Mouse (Mus musculus): Measurements from ENCODE around the gene Prkg1. TPM values are rescaled to one million over a fixed set of nuclear protein-coding genes. Genes with fewer than 3 reads are reported as not detected.
"Not testable (repeated sequence)": the region's sequence is repeated elsewhere in the genome, so short reads cannot be mapped to it uniquely, and the experiment has no call there.

Prkg1 gene
- polyA plus RNA-seq, 1 experiment from 2014 or later: 10.3 TPM

DNA sequence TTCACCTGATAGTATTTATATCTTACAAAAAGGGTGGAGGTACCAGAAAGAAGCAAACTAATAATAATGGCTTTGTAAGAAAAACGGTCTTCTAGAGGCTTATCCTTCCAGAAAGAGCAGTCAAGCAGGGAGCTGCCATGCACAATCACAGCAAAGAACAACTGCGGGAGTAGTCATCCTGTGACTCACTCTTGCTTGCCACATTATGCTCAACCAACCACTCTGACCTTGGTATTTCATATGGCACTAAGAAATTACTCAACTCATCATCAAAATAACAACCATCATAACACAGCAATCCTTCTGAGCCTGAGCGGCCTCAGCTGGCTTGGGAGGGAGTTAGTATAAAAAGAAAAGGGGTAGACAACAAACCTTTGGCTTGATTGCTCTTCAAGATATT lies 379.5 kb downstream of the Prkg1 start:
- Histone ChIP-seq H3K4me2 (ENCODE audit: low read depth, low read length) (no peak overlapping the region), H3K4me1 (ENCODE audit: control insufficient read depth, insufficient read depth, low read length) (no peaks in the 10 kb centered on the region), H3K4me3 (ENCODE audit: low read depth, low read length) (no peak overlapping the region), H3K27me3 (ENCODE audit: control insufficient read depth, insufficient read depth, low read length) (no peaks in the 10 kb centered on the region), H3K27ac (ENCODE audit: low read depth, low read length) (no peak overlapping the region), H3K9ac (replicated peaks; ENCODE audit: low read depth, low read length) (no peak overlapping the region), H3K36me3 (ENCODE audit: control insufficient read depth, insufficient read depth, low read length) (no peaks in the 10 kb centered on the region), H3K9me3 (ENCODE audit: control insufficient read depth, low read length) (no peaks in the 10 kb centered on the region)
- WGBS: 91% methylated on average over 3 of the region's 3 CpGs
- ATAC-seq (ENCODE audit: low read depth): no peak

DNA sequence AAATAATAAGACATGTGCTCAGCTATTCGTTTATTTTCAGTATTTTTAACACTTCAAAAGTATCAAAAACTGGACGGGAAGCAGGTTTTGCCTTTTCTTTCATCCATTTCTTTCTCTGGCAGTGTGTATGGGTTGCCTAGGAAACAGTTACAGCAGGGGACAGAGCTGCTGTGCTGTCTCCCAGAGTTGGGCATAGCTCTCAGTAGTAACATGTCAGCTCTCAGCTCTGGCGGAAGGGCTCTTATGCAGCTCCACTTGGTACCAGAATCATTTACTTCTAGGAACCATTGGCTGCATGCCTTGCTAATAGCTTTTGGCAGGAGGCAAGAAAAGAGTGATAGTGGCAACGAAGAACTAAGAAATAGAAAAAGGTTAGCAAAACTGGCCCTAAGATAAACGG lies 381.0 kb downstream of the Prkg1 start:
- no peaks in the 10 kb centered on the region for H3K4me1 ChIP-seq (ENCODE audit: control insufficient read depth, insufficient read depth, low read length)
- H3K9me3 ChIP-seq (ENCODE audit: control insufficient read depth, low read length): no peaks in the 10 kb centered on the region
- H3K9ac ChIP-seq (replicated peaks; ENCODE audit: low read depth, low read length): no peak overlapping the region
- no peak overlapping the region for H3K27ac ChIP-seq (ENCODE audit: low read depth, low read length)
- no peak overlapping the region for H3K4me2 ChIP-seq (ENCODE audit: low read depth, low read length)
- no peak overlapping the region for H3K4me3 ChIP-seq (ENCODE audit: low read depth, low read length)
- WGBS: 58% methylated on average over 5 of the region's 5 CpGs
- no peaks in the 10 kb centered on the region for H3K27me3 ChIP-seq (ENCODE audit: control insufficient read depth, insufficient read depth, low read length)
- no peaks in the 10 kb centered on the region for H3K36me3 ChIP-seq (ENCODE audit: control insufficient read depth, insufficient read depth, low read length)
- ATAC-seq (ENCODE audit: low read depth): peak; percentile 77

DNA sequence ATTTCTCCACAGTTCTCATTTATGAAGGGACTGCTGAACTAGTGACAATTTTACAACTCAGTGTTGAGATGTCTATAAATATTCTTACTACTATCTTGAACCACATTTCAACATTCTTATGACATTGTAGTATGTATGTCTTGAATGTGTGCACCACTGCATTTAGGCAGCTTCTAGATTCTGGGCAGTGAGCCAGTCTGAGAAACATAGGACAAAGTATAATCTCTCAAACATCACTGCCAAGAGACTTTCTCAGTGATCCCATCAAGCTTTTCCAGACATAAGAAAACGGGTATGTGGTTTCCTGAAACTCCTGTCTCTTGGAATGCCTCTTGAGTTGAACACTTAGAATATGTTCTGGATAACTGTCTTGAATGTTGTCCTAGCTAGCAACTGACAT lies 394.7 kb downstream of the Prkg1 start:
- Histone ChIP-seq H3K4me2 (ENCODE audit: low read depth, low read length) (no peak overlapping the region), H3K4me3 (ENCODE audit: low read depth, low read length) (no peak overlapping the region), H3K9me3 (ENCODE audit: control insufficient read depth, low read length) (no peaks in the 10 kb centered on the region), H3K9ac (replicated peaks; ENCODE audit: low read depth, low read length) (no peak overlapping the region), H3K4me1 (ENCODE audit: control insufficient read depth, insufficient read depth, low read length) (no peaks in the 10 kb centered on the region), H3K36me3 (ENCODE audit: control insufficient read depth, insufficient read depth, low read length) (no peaks in the 10 kb centered on the region), H3K27ac (ENCODE audit: low read depth, low read length) (no peak overlapping the region), H3K27me3 (ENCODE audit: control insufficient read depth, insufficient read depth, low read length) (no peaks in the 10 kb centered on the region)
- no peak for ATAC-seq (ENCODE audit: low read depth)
- 89% methylated on average over 1 of the region's 1 CpGs for WGBS

DNA sequence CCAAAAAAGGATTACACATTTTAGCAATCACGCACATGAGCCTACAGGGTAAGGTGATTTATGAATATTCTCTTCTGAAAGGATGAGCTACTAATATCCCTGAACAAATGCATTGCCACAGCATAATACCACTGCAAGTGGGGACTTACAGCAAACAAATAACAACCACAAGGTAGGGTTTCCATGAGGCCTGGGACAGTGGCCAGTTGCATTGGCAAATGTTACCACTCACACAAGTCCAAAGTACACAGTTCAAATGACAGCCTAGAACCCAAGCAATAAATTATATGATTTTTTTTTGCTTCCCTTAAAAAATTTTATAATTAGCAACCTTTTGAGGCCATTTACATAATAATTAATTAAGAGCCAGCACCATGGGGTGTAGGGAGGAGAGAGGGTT lies 395.7 kb downstream of the Prkg1 start:
- Histone ChIP-seq H3K4me3 (ENCODE audit: low read depth, low read length) (no peak overlapping the region), H3K36me3 (ENCODE audit: control insufficient read depth, insufficient read depth, low read length) (no peaks in the 10 kb centered on the region), H3K27ac (ENCODE audit: low read depth, low read length) (no peak overlapping the region), H3K9ac (replicated peaks; ENCODE audit: low read depth, low read length) (no peak overlapping the region), H3K4me2 (ENCODE audit: low read depth, low read length) (no peak overlapping the region), H3K9me3 (ENCODE audit: control insufficient read depth, low read length) (no peaks in the 10 kb centered on the region), H3K4me1 (ENCODE audit: control insufficient read depth, insufficient read depth, low read length) (no peaks in the 10 kb centered on the region), H3K27me3 (ENCODE audit: control insufficient read depth, insufficient read depth, low read length) (no peaks in the 10 kb centered on the region)
- no peak for ATAC-seq (ENCODE audit: low read depth)
- 81% methylated on average over 1 of the region's 1 CpGs for WGBS

DNA sequence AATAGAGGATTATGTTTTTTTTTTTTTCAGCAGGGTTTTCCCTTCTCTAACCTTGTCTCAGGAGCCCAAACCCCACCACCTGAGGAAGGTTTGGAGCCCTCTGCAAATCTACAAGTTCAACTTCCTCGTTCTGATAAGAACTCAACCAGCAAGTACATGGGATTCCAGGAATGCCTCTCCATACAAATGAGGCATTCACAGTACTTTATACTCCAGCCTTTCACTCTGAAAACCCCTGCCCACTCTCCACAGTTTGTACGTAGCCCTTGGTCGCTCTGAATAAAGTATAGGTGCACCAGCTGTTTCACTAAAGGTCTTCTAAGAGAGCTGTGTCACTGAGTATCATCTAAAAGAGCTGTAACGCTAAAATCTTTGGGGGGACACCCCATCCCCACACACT lies 402.8 kb downstream of the Prkg1 start:
- H3K9me3 ChIP-seq (ENCODE audit: control insufficient read depth, low read length): no peaks in the 10 kb centered on the region
- H3K36me3 ChIP-seq (ENCODE audit: control insufficient read depth, insufficient read depth, low read length): no peaks in the 10 kb centered on the region
- no peak overlapping the region for H3K4me2 ChIP-seq (ENCODE audit: low read depth, low read length)
- H3K4me1 ChIP-seq (ENCODE audit: control insufficient read depth, insufficient read depth, low read length): no peaks in the 10 kb centered on the region
- ATAC-seq (ENCODE audit: low read depth): no peak
- H3K4me3 ChIP-seq (ENCODE audit: low read depth, low read length): no peak overlapping the region
- no peak overlapping the region for H3K27ac ChIP-seq (ENCODE audit: low read depth, low read length)
- H3K27me3 ChIP-seq (ENCODE audit: control insufficient read depth, insufficient read depth, low read length): no peaks in the 10 kb centered on the region
- no peak overlapping the region for H3K9ac ChIP-seq (replicated peaks; ENCODE audit: low read depth, low read length)
- 71% methylated on average over 4 of the region's 4 CpGs for WGBS

DNA sequence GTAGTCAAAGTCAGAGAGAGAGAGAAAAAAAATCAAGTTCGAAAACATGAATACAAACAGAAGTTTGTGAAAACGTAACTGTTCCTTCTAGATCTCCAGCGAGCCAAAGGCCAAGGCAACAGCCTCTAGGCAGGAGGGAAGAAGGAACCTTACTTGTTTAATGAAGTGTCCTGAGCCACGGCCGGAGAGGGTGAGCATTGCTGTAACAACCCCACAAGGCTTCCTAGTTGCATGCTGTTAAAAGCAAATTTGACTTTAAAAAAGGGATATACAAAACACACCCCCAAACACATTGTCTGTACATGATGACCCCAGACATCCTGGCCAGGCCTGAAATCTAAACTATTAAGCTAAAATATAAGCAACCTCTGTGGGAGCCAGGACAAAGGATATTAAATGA lies 403.3 kb downstream of the Prkg1 start:
- Histone ChIP-seq H3K4me2 (ENCODE audit: low read depth, low read length) (no peak overlapping the region), H3K27me3 (ENCODE audit: control insufficient read depth, insufficient read depth, low read length) (no peaks in the 10 kb centered on the region), H3K9ac (replicated peaks; ENCODE audit: low read depth, low read length) (no peak overlapping the region), H3K4me3 (ENCODE audit: low read depth, low read length) (no peak overlapping the region), H3K27ac (ENCODE audit: low read depth, low read length) (no peak overlapping the region), H3K9me3 (ENCODE audit: control insufficient read depth, low read length) (no peaks in the 10 kb centered on the region), H3K36me3 (ENCODE audit: control insufficient read depth, insufficient read depth, low read length) (no peaks in the 10 kb centered on the region), H3K4me1 (ENCODE audit: control insufficient read depth, insufficient read depth, low read length) (no peaks in the 10 kb centered on the region)
- WGBS: 64% methylated on average over 5 of the region's 5 CpGs
- no peak for ATAC-seq (ENCODE audit: low read depth)

DNA sequence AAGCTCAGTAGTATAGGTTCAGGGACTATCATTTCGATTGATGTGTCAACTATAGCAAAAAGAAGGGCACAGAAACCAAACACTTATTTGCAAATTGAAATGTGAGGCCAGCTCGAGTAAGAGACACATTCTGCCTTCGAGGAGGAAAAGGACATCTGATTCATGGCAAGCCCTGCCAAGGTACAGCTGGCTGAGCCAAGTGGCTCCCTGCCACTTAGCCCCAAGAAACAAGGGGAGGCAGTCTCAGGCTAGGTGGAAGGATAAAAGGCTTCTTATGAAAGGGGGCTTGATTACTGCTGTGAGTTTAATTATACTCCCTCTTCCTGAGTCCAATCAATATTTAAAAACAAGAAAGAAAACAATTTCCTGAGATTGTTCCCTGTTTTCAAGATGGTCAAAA lies 403.7 kb downstream of the Prkg1 start:
- no peak overlapping the region for H3K9ac ChIP-seq (replicated peaks; ENCODE audit: low read depth, low read length)
- 68% methylated on average over 3 of the region's 3 CpGs for WGBS
- H3K4me2 ChIP-seq (ENCODE audit: low read depth, low read length): no peak overlapping the region
- ATAC-seq (ENCODE audit: low read depth): no peak
- no peaks in the 10 kb centered on the region for H3K4me1 ChIP-seq (ENCODE audit: control insufficient read depth, insufficient read depth, low read length)
- H3K9me3 ChIP-seq (ENCODE audit: control insufficient read depth, low read length): no peaks in the 10 kb centered on the region
- H3K27me3 ChIP-seq (ENCODE audit: control insufficient read depth, insufficient read depth, low read length): no peaks in the 10 kb centered on the region
- no peak overlapping the region for H3K27ac ChIP-seq (ENCODE audit: low read depth, low read length)
- H3K36me3 ChIP-seq (ENCODE audit: control insufficient read depth, insufficient read depth, low read length): no peaks in the 10 kb centered on the region
- H3K4me3 ChIP-seq (ENCODE audit: low read depth, low read length): no peak overlapping the region

DNA sequence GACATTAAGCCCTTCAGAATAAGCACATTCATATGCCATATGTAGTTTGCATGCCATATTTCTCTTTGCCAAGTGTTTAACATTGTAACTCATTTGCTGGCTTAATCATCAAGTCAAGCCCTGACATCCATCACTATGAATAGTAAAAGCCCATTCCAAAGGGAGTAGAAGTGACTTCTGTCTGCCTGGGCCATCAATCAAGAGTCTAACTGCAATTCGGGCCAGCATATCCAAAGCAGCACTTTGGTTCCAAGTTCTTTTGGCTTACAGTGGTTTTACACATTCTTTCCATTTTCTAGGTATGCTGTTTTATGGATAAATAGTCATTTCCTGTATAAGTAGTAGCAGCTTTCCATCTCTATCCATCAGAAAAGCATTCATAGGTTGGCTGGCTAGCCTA lies 409.9 kb downstream of the Prkg1 start:
- no peak for ATAC-seq (ENCODE audit: low read depth)
- 79% methylated on average over 1 of the region's 1 CpGs for WGBS

DNA sequence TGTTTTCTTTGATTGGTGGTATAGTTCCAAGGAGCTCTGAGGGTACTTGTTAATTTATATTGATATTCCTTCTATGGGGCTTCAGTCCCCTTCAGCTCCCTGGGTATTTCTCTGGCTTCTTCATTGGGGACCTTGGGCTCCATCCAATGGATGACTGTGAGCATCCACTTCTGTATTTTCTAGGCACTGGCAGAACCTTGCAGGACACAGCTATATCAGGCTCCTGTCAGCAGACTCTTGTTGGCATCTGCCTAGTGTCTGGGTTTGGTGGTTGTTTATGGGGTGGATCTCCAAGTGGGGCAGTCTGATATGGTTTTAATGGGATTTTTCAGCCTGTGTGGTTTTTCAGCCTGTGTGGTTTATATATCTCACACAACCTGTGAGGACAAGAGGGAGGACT lies 412.0 kb downstream of the Prkg1 start:
- H3K9me3 ChIP-seq (ENCODE audit: control insufficient read depth, low read length); H3K36me3 ChIP-seq (ENCODE audit: control insufficient read depth, insufficient read depth, low read length); H3K27me3 ChIP-seq (ENCODE audit: control insufficient read depth, insufficient read depth, low read length); H3K4me2 ChIP-seq (ENCODE audit: low read depth, low read length); H3K9ac ChIP-seq (replicated peaks; ENCODE audit: low read depth, low read length); H3K27ac ChIP-seq (ENCODE audit: low read depth, low read length); H3K4me3 ChIP-seq (ENCODE audit: low read depth, low read length); ATAC-seq (ENCODE audit: low read depth); H3K4me1 ChIP-seq (ENCODE audit: control insufficient read depth, insufficient read depth, low read length): not testable (repeated sequence)

More for the DNA sequence above, 409.9 kb downstream of the Prkg1 start:
- Histone ChIP-seq H3K9me3 (ENCODE audit: control insufficient read depth, low read length) (no peaks in the 10 kb centered on the region), H3K9ac (replicated peaks; ENCODE audit: low read depth, low read length) (no peak overlapping the region), H3K27ac (ENCODE audit: low read depth, low read length) (no peak overlapping the region), H3K27me3 (ENCODE audit: control insufficient read depth, insufficient read depth, low read length) (no peaks in the 10 kb centered on the region), H3K4me3 (ENCODE audit: low read depth, low read length) (no peak overlapping the region), H3K4me1 (ENCODE audit: control insufficient read depth, insufficient read depth, low read length) (no peaks in the 10 kb centered on the region), H3K36me3 (ENCODE audit: control insufficient read depth, insufficient read depth, low read length) (no peaks in the 10 kb centered on the region), H3K4me2 (ENCODE audit: low read depth, low read length) (no peak overlapping the region)

DNA sequence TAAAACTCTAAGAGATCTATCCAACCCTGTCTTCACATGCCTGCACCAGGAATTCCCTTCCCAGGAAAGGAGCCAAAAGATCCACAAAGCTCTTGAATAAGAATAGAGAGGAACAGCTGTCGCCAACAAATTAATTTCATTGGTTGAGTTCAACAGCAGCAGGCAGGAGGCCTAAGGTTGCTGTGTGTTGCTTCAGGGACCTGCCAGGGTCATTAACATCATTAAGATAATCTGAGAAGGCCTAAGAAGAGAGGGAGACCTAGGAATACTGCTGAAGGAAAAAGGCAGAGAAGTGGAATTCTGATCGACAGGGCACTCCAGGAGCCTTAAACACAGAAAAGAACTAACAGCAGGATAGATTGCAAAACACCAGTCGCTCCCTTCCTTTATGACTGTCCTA lies 413.0 kb downstream of the Prkg1 start:
- no peaks in the 10 kb centered on the region for H3K36me3 ChIP-seq (ENCODE audit: control insufficient read depth, insufficient read depth, low read length)
- ATAC-seq (ENCODE audit: low read depth): no peak
- no peak overlapping the region for H3K9ac ChIP-seq (replicated peaks; ENCODE audit: low read depth, low read length)
- H3K4me1 ChIP-seq (ENCODE audit: control insufficient read depth, insufficient read depth, low read length): no peaks in the 10 kb centered on the region
- H3K4me2 ChIP-seq (ENCODE audit: low read depth, low read length): no peak overlapping the region
- WGBS: 17% methylated on average over 3 of the region's 3 CpGs
- no peak overlapping the region for H3K27ac ChIP-seq (ENCODE audit: low read depth, low read length)
- no peaks in the 10 kb centered on the region for H3K27me3 ChIP-seq (ENCODE audit: control insufficient read depth, insufficient read depth, low read length)
- H3K9me3 ChIP-seq (ENCODE audit: control insufficient read depth, low read length): no peaks in the 10 kb centered on the region
- H3K4me3 ChIP-seq (ENCODE audit: low read depth, low read length): no peak overlapping the region
